Comparison of ENCODE assay signal across 1 mouse cellular context in the genomic region with DNA sequence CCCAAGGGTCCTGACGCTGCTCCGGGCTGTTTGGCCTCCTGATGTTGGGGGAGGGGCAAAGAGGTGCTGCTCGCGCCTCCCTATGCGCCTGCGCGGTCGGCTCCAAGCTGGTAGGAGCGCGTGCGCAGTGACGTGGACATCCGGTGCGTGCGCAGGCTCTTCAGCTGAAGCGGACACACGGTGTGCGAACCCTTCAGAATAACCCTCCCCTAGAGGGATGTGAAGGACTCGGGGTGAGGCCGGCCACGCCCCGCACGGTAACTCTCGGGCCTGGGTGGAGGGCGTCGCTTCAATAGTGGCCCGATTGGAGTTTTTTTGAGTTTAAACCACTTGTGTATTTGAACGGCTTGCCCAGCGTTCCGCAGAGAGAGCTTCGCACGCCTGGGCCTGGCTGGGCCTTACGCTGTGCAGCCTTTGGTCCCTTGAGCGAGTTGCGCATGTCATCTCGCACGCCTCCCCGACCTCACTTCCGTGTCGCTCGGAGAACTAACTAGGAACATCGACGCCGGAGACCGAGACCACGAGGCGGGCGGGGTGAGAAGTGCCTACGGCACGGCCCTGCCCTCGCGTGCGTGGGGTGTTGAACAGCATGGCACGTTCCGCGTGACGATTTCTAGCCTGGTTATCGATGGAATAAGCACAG.
TF ChIP-seq lines count a peak whose summit lies in the region.

TSS of gene Mga (plus strand) at position 139 of the 643 bp plus-strand sequence.

TF ChIP-seq in CH12.LX, 34 proteins besides CTCF, POLR2A, EP300 and RAD21 (continued from another document):
- TF ChIP-seq KAT2A (IDR thresholded peaks at IDR 0.05; ENCODE audit: insufficient replicate concordance, low read length) (peak; percentile 41; the same call in 1 of the 2 replicates), TCF12 (IDR thresholded peaks at IDR 0.05; ENCODE audit: low read depth, low read length) (peak; percentile 69; the same call in 1 of the 2 replicates), TBP (conservative IDR thresholded peaks at IDR 0.05; ENCODE audit: low read depth, low read length) (peak; percentile 78), UBTF (IDR thresholded peaks at IDR 0.05; ENCODE audit: low read depth, low read length) (0 out of 2 replicates have a peak, but pooled peaks have one; percentile 13), NRF1 (IDR thresholded peaks at IDR 0.05; ENCODE audit: low read depth, low read length) (peak; percentile 88), MYC (IDR thresholded peaks at IDR 0.05; ENCODE audit: low read depth, low read length) (peak; percentile 83), ZNF384 (IDR thresholded peaks at IDR 0.05; ENCODE audit: low read depth, low read length) (no peak), MAZ (IDR thresholded peaks at IDR 0.05; ENCODE audit: low read depth, low read length) (no peak; the same call in 1 of the 2 replicates), ZKSCAN1 (IDR thresholded peaks at IDR 0.05; ENCODE audit: borderline replicate concordance, low read depth, low read length) (no peak), USF2 (conservative IDR thresholded peaks at IDR 0.05; ENCODE audit: low read depth, low read length) (no peak; the same call in 1 of the 2 replicates), MAFK (IDR thresholded peaks at IDR 0.05; ENCODE audit: insufficient replicate concordance, low read length) (no peak), NELFE (IDR thresholded peaks at IDR 0.05; ENCODE audit: low read depth, low read length) (peak; percentile 92), MXI1 (IDR thresholded peaks at IDR 0.05; ENCODE audit: low read depth, low read length) (peak; percentile 87), USF1 (IDR thresholded peaks at IDR 0.05; ENCODE audit: low read depth, low read length) (no peak; the same call in 1 of the 2 replicates), ETS1 (conservative IDR thresholded peaks at IDR 0.05; ENCODE audit: low read depth, low read length) (peak; percentile 33), RCOR1 (conservative IDR thresholded peaks at IDR 0.05; ENCODE audit: low read depth, low read length) (no peak), MEF2A (IDR thresholded peaks at IDR 0.05; ENCODE audit: borderline replicate concordance, low read depth, low read length) (peak; percentile 29; the same call in 1 of the 2 replicates), ZC3H11A (IDR thresholded peaks at IDR 0.05; ENCODE audit: low read depth, low read length) (no peak), ZMIZ1 (IDR thresholded peaks at IDR 0.05; ENCODE audit: low read depth, low read length) (peak; percentile 84), CHD1 (IDR thresholded peaks at IDR 0.05; ENCODE audit: low read depth, low read length) (no peak), PAX5 (IDR thresholded peaks at IDR 0.05; ENCODE audit: low read length) (no peak)
